Mouse (Mus musculus): Measurements from ENCODE around the gene Gm20662. TPM values are rescaled to one million over a fixed set of nuclear protein-coding genes. Genes with fewer than 3 reads are reported as not detected.
A peak's percentile ranks its signal among the peaks of the same experiment; 100 is the strongest.

Gene Gm20662
- polyA plus RNA-seq, 1 experiment from 2014 or later = 0.96 TPM

- no peak overlapping the region for H3K4me3 ChIP-seq (ENCODE audit: low read depth, low read length)
- WGBS = 89% methylated on average over 7 of the region's 7 CpGs
- H3K9ac ChIP-seq (ENCODE audit: low read length) = no peak overlapping the region
- H3K27ac ChIP-seq (replicated peaks; ENCODE audit: low read depth, low read length) = no peak overlapping the region
- DNase-seq (ENCODE audit: low spot score) (no peak), ATAC-seq (ENCODE audit: insufficient number of reproducible peaks, low FRiP score, low TSS enrichment, low read depth) (no peak)
- no peak overlapping the region for H3K4me2 ChIP-seq (ENCODE audit: low read depth, severe bottlenecking)
- peaks cover 14% of the 10 kb centered on the region for H3K36me3 ChIP-seq (ENCODE audit: control insufficient read depth, insufficient read depth, low read length)
- no peaks in the 10 kb centered on the region for H3K27me3 ChIP-seq (ENCODE audit: control insufficient read depth, insufficient read depth, low read length)
- H3K4me1 ChIP-seq (ENCODE audit: control insufficient read depth, insufficient read depth, low read length) = no peaks in the 10 kb centered on the region
- H3K9me3 ChIP-seq (ENCODE audit: control insufficient read depth, low read length) = no peaks in the 10 kb centered on the region
Measured at GRCm38 (mm10) chr9:107968531-107968930, 27.6 kb upstream of the Gm20662 start.

GRCm38 (mm10) chr9:107970311-107970710 lies 25.8 kb upstream of the Gm20662 start:
- no peaks in the 10 kb centered on the region for H3K27me3 ChIP-seq (ENCODE audit: control insufficient read depth, insufficient read depth, low read length)
- peaks cover 1% of the 10 kb centered on the region; the same call in 1 of the 2 replicates for H3K4me1 ChIP-seq (ENCODE audit: control insufficient read depth, insufficient read depth, low read length)
- no peak overlapping the region for H3K9ac ChIP-seq (ENCODE audit: low read length)
- no peak for ATAC-seq (ENCODE audit: insufficient number of reproducible peaks, low FRiP score, low TSS enrichment, low read depth)
- H3K4me2 ChIP-seq (ENCODE audit: low read depth, severe bottlenecking) = no peak overlapping the region
- no peaks in the 10 kb centered on the region for H3K9me3 ChIP-seq (ENCODE audit: control insufficient read depth, low read length)
- peaks cover 14% of the 10 kb centered on the region for H3K36me3 ChIP-seq (ENCODE audit: control insufficient read depth, insufficient read depth, low read length)
- no peak overlapping the region for H3K4me3 ChIP-seq (ENCODE audit: low read depth, low read length)
- H3K27ac ChIP-seq (replicated peaks; ENCODE audit: low read depth, low read length) = no peak overlapping the region
- 91% methylated on average over 5 of the region's 5 CpGs for WGBS
- DNase-seq (ENCODE audit: low spot score) = no peak

- peaks cover 4% of the 10 kb centered on the region; the same call in 1 of the 2 replicates for H3K4me1 ChIP-seq (ENCODE audit: control insufficient read depth, insufficient read depth, low read length)
- DNase-seq (ENCODE audit: low spot score) (no peak), ATAC-seq (ENCODE audit: insufficient number of reproducible peaks, low FRiP score, low TSS enrichment, low read depth) (no peak)
- H3K9ac ChIP-seq (ENCODE audit: low read length) = no peak overlapping the region
- no peak overlapping the region for H3K27ac ChIP-seq (replicated peaks; ENCODE audit: low read depth, low read length)
- no peak overlapping the region for H3K4me2 ChIP-seq (ENCODE audit: low read depth, severe bottlenecking)
- H3K4me3 ChIP-seq (ENCODE audit: low read depth, low read length) = no peak overlapping the region
- H3K27me3 ChIP-seq (ENCODE audit: control insufficient read depth, insufficient read depth, low read length) = no peaks in the 10 kb centered on the region
- H3K9me3 ChIP-seq (ENCODE audit: control insufficient read depth, low read length) = no peaks in the 10 kb centered on the region
- peaks cover 11% of the 10 kb centered on the region for H3K36me3 ChIP-seq (ENCODE audit: control insufficient read depth, insufficient read depth, low read length)
- 80% methylated on average over 8 of the region's 8 CpGs for WGBS
Measured at GRCm38 (mm10) chr9:107971690-107972541, 24.2 kb upstream of the Gm20662 start.

GRCm38 (mm10) chr9:107974491-107975171 lies 21.5 kb upstream of the Gm20662 start:
- peak overlapping the region; percentile 23; the same call in 1 of the 2 replicates for H3K27ac ChIP-seq (replicated peaks; ENCODE audit: low read depth, low read length)

GRCm38 (mm10) chr9:107975399-107976386 lies 20.5 kb upstream of the Gm20662 start, which contains the start of gene Uba7:
Gene Uba7, plus strand, starts transcription at chr9:107975505.
- no peak for DNase-seq (ENCODE audit: low spot score)
- peak within 1 kb of the TSS; percentile 24; the same call in 1 of the 2 replicates for H3K27ac ChIP-seq (replicated peaks; ENCODE audit: low read depth, low read length)
- no peaks in the 10 kb centered on the region for H3K9me3 ChIP-seq (ENCODE audit: control insufficient read depth, low read length)
- no peaks in the 10 kb centered on the region for H3K27me3 ChIP-seq (ENCODE audit: control insufficient read depth, insufficient read depth, low read length)
- no peak within 1 kb of the TSS for H3K4me3 ChIP-seq (ENCODE audit: low read depth, low read length)
- 70% methylated on average over 12 of the region's 12 CpGs for WGBS
- no peaks in the 10 kb centered on the region; the same call in 1 of the 2 replicates for H3K36me3 ChIP-seq (ENCODE audit: control insufficient read depth, insufficient read depth, low read length)
- H3K4me1 ChIP-seq (ENCODE audit: control insufficient read depth, insufficient read depth, low read length) = peaks cover 11% of the 10 kb centered on the region
- ATAC-seq (ENCODE audit: insufficient number of reproducible peaks, low FRiP score, low TSS enrichment, low read depth) = no peak
- no peak within 1 kb of the TSS for H3K4me2 ChIP-seq (ENCODE audit: low read depth, severe bottlenecking)
- H3K9ac ChIP-seq (ENCODE audit: low read length) = no peak within 1 kb of the TSS

More at GRCm38 (mm10) chr9:107974491-107975171, 21.5 kb upstream of the Gm20662 start:
- Histone ChIP-seq H3K27me3 (ENCODE audit: control insufficient read depth, insufficient read depth, low read length) (no peaks in the 10 kb centered on the region), H3K4me1 (ENCODE audit: control insufficient read depth, insufficient read depth, low read length) (peaks cover 4% of the 10 kb centered on the region; the same call in 1 of the 2 replicates), H3K36me3 (ENCODE audit: control insufficient read depth, insufficient read depth, low read length) (peaks cover 2% of the 10 kb centered on the region; the same call in 1 of the 2 replicates), H3K9ac (ENCODE audit: low read length) (no peak overlapping the region), H3K9me3 (ENCODE audit: control insufficient read depth, low read length) (no peaks in the 10 kb centered on the region), H3K4me3 (ENCODE audit: low read depth, low read length) (no peak overlapping the region), H3K4me2 (ENCODE audit: low read depth, severe bottlenecking) (no peak overlapping the region)
- whole genome bisulfite sequencing = 82% methylated on average over 10 of the region's 10 CpGs
- ATAC-seq (ENCODE audit: insufficient number of reproducible peaks, low FRiP score, low TSS enrichment, low read depth) (no peak), DNase-seq (ENCODE audit: low spot score) (no peak)

- 94% methylated on average over 12 of the region's 12 CpGs for WGBS
- H3K27me3 ChIP-seq (ENCODE audit: control insufficient read depth, insufficient read depth, low read length) = no peaks in the 10 kb centered on the region
- no peak for DNase-seq (ENCODE audit: low spot score)
- H3K4me1 ChIP-seq (ENCODE audit: control insufficient read depth, insufficient read depth, low read length) = peaks cover 31% of the 10 kb centered on the region
- no peaks in the 10 kb centered on the region; the same call in 1 of the 2 replicates for H3K36me3 ChIP-seq (ENCODE audit: control insufficient read depth, insufficient read depth, low read length)
- no peak overlapping the region for H3K4me2 ChIP-seq (ENCODE audit: low read depth, severe bottlenecking)
- ATAC-seq (ENCODE audit: insufficient number of reproducible peaks, low FRiP score, low TSS enrichment, low read depth) = no peak
- H3K4me3 ChIP-seq (ENCODE audit: low read depth, low read length) = no peak overlapping the region
- H3K27ac ChIP-seq (replicated peaks; ENCODE audit: low read depth, low read length) = no peak overlapping the region
- no peak overlapping the region for H3K9ac ChIP-seq (ENCODE audit: low read length)
- H3K9me3 ChIP-seq (ENCODE audit: control insufficient read depth, low read length) = no peaks in the 10 kb centered on the region
Measured at GRCm38 (mm10) chr9:107978815-107979214, 17.3 kb upstream of the Gm20662 start.

GRCm38 (mm10) chr9:107981684-107982605 lies 14.2 kb upstream of the Gm20662 start:
- Histone ChIP-seq H3K27me3 (ENCODE audit: control insufficient read depth, insufficient read depth, low read length) (no peaks in the 10 kb centered on the region), H3K4me1 (ENCODE audit: control insufficient read depth, insufficient read depth, low read length) (peaks cover 37% of the 10 kb centered on the region), H3K27ac (replicated peaks; ENCODE audit: low read depth, low read length) (peak overlapping the region; percentile 100), H3K4me3 (ENCODE audit: low read depth, low read length) (peak overlapping the region; percentile 96), H3K36me3 (ENCODE audit: control insufficient read depth, insufficient read depth, low read length) (peaks cover 4% of the 10 kb centered on the region; the same call in 1 of the 2 replicates), H3K9ac (ENCODE audit: low read length) (peak overlapping the region; percentile 85), H3K4me2 (ENCODE audit: low read depth, severe bottlenecking) (peak overlapping the region; percentile 99), H3K9me3 (ENCODE audit: control insufficient read depth, low read length) (no peaks in the 10 kb centered on the region)
- DNase-seq (ENCODE audit: low spot score) (peak; percentile 92), ATAC-seq (ENCODE audit: insufficient number of reproducible peaks, low FRiP score, low TSS enrichment, low read depth) (peak; percentile 61)
- 9% methylated on average over 7 of the region's 7 CpGs for WGBS

All from limb, embryonic 11.5 days (tissue).